Mouse (Mus musculus) midbrain, embryonic 11.5 days (tissue): ENCODE measurements around the gene Akap5. TPM values are rescaled to one million over a fixed set of nuclear protein-coding genes. Genes with fewer than 3 reads are reported as not detected.

Experiments
- ATAC-seq: fragments of 200-750 bp; cut with Nextera tagmentation; 2 replicates; pipeline ENCODE4 v1.8.0; 2017; ENCODE audit warnings: moderate TSS enrichment, moderate library complexity; ENCODE audit not compliant: low FRiP score
- DNase-seq: peaks from one replicate; pipeline ENCODE4 v3.0.0; 2015; ENCODE audit warnings: low spot score; ENCODE audit errors: missing footprints
- H3K27ac ChIP-seq: fragments of 300-500 bp; sonication (generic); 2 replicates; pipeline ENCODE4 v1.5.1; 2014; ENCODE audit warnings: low read depth, low read length
- H3K27me3 ChIP-seq: fragments of 300-500 bp; sonication (generic); 2 replicates; pipeline ENCODE4 v1.6.1; 2014; ENCODE audit warnings: mild to moderate bottlenecking, low read length, moderate library complexity, mixed read lengths; ENCODE audit not compliant: control insufficient read depth, insufficient read depth
- H3K36me3 ChIP-seq: fragments of 300-500 bp; sonication (generic); 2 replicates; pipeline ENCODE4 v1.6.1; 2014; ENCODE audit warnings: mild to moderate bottlenecking, low read length, moderate library complexity, mixed read lengths; ENCODE audit not compliant: control insufficient read depth, insufficient read depth
- H3K4me1 ChIP-seq: fragments of 300-500 bp; sonication (generic); 2 replicates; pipeline ENCODE4 v1.6.1; 2014; ENCODE audit warnings: low read length; ENCODE audit not compliant: control insufficient read depth, insufficient read depth
- H3K4me2 ChIP-seq: fragments of 300-500 bp; sonication (generic); 2 replicates; pipeline ENCODE4 v1.6.1; 2014; ENCODE audit warnings: mild to moderate bottlenecking, moderate library complexity
- H3K4me3 ChIP-seq: fragments of 300-500 bp; sonication (generic); 2 replicates; pipeline ENCODE4 v1.5.1; 2014; ENCODE audit warnings: low read depth, low read length
- H3K9ac ChIP-seq: fragments of 300-500 bp; sonication (generic); 2 replicates; pipeline ENCODE4 v1.6.1; 2014; ENCODE audit warnings: low read length
- H3K9me3 ChIP-seq: fragments of 300-500 bp; sonication (generic); 2 replicates; pipeline ENCODE4 v1.6.1; 2016; ENCODE audit warnings: low read length; ENCODE audit not compliant: control insufficient read depth
- WGBS: fragments of 180-500 bp; shearing (Covaris S2); extraction: QIAGEN DNeasy Blood & Tissue Kit; methylation state at CpG from one replicate; pipeline ENCODE4 v1.1.7; 2014; 5-methylcytosine and 5-hydroxymethylcytosine counted together
- polyA plus RNA-seq: library from polyadenylated mRNA; unstranded; fragments of >200 nt; fragmentation: Nextera tagmentation; extraction: Ambion mirVana; gene quantifications from 2 replicates; pipeline ENCODE4 v1.2.1, GENCODE M21; 2014

Gene Akap5
- polyA plus RNA-seq, 1 experiment from 2014 or later = 4.1 TPM

DNA sequence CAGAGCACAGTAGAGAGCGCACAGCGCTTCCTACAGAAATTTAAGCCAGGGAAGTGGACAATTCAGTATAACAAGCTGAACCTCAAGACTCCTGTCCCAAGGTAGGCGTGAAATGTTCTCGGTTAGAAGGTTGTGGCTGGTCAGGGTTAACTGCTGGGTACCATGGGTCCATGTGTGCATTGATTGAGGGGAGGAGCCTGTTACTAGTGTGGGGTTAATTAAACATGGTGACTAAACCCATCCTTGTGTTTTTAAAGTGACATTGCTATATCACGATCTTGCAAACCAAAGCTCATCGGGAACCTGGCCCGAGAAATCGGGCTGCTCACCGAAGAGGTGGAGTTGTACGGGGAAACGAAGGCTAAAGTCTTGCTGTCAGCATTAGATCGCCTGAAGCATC is 35.3 kb upstream of the Akap5 start:
- no peak overlapping the region for H3K4me3 ChIP-seq
- H3K36me3 ChIP-seq = peaks cover 8% of the 10 kb centered on the region
- no peak overlapping the region for H3K9ac ChIP-seq
- H3K9me3 ChIP-seq = no peaks in the 10 kb centered on the region
- no peak overlapping the region for H3K27ac ChIP-seq
- 96% methylated on average over 12 of the region's 12 CpGs for WGBS
- no peaks in the 10 kb centered on the region for H3K27me3 ChIP-seq
- ATAC-seq (no peak), DNase-seq (peak; percentile 69)
- H3K4me2 ChIP-seq = no peak overlapping the region
- H3K4me1 ChIP-seq = 0 out of 2 replicates have a peak, but pooled peaks cover 2% of the 10 kb centered on the region

- H3K27ac ChIP-seq = no peak overlapping the region
- H3K9me3 ChIP-seq = no peaks in the 10 kb centered on the region
- H3K9ac ChIP-seq = no peak overlapping the region
- ATAC-seq (no peak), DNase-seq (peak; percentile 53)
- WGBS = 98% methylated on average over 2 of the region's 2 CpGs
- H3K4me1 ChIP-seq = 0 out of 2 replicates have a peak, but pooled peaks cover 2% of the 10 kb centered on the region
- no peaks in the 10 kb centered on the region for H3K27me3 ChIP-seq
- H3K4me2 ChIP-seq = no peak overlapping the region
- no peak overlapping the region for H3K4me3 ChIP-seq
- peaks cover 8% of the 10 kb centered on the region for H3K36me3 ChIP-seq
Measured at GRCm38 (mm10) chr12:76290271-76290670, 34.4 kb upstream of the Akap5 start.

GRCm38 (mm10) chr12:76293192-76293591 is 31.5 kb upstream of the Akap5 start:
- Histone ChIP-seq H3K4me1 (no peaks in the 10 kb centered on the region), H3K36me3 (peaks cover 8% of the 10 kb centered on the region), H3K4me3 (no peak overlapping the region), H3K27ac (no peak overlapping the region), H3K4me2 (no peak overlapping the region), H3K9ac (no peak overlapping the region), H3K27me3 (no peaks in the 10 kb centered on the region), H3K9me3 (no peaks in the 10 kb centered on the region)
- DNase-seq (peak; percentile 87), ATAC-seq (no peak)
- 66% methylated on average over 7 of the region's 7 CpGs for WGBS

DNA sequence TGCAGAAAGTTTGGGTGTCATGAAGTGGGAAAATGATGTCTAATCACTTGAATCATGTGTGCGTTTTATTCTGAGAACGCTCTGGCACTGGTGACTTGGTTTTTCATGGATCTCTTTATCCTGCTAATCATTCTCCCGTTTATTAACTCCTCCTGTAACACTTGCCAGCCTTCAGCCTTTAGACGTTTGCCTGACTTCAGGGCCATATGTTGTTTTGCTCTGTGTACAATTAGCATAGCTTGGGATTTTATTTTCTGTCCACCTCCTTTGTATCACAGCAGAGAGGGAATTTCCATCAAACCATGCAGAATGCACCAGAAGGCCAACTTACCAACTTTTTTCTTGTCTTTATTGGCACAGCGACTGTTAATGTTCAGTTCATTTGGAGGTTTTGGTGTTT is 26.9 kb upstream of the Akap5 start:
- H3K9ac ChIP-seq = no peak overlapping the region
- no peaks in the 10 kb centered on the region for H3K27me3 ChIP-seq
- no peaks in the 10 kb centered on the region for H3K4me1 ChIP-seq
- ATAC-seq = no peak
- no peak for DNase-seq
- 92% methylated on average over 5 of the region's 5 CpGs for WGBS
- H3K4me3 ChIP-seq = no peak overlapping the region
- H3K4me2 ChIP-seq = no peak overlapping the region
- no peaks in the 10 kb centered on the region; the same call in 1 of the 2 replicates for H3K36me3 ChIP-seq
- H3K27ac ChIP-seq = no peak overlapping the region
- H3K9me3 ChIP-seq = no peaks in the 10 kb centered on the region

DNA sequence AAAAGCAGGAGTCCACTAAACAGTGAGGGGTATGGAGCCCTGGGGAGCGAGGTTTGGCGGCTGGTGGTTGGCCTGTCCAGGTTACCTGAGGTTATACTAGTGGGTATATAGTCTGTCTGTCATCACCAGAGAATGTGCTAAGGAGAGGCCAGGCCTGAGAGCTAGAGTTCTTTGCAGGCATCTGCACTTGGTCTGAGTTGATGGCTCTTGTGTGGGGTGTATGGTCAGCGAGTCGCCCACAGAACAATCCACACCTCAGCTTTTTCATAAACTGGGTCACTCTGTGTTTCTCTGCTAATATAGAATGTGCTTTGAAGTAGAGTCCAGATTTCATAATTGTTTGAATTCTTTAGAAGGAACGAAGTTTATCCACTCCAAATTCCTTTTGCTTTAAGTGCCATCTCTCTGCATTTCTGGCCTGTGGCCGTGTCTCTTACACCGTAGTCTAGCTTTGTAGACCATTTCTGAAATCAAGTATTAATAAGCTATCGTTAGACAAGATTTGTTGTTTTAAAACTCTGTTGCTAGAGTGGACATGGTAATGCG is 25.3 kb upstream of the Akap5 start:
- H3K4me3 ChIP-seq = no peak overlapping the region
- ATAC-seq = no peak
- no peaks in the 10 kb centered on the region for H3K4me1 ChIP-seq
- H3K4me2 ChIP-seq = no peak overlapping the region
- H3K9me3 ChIP-seq = no peaks in the 10 kb centered on the region
- no peaks in the 10 kb centered on the region; the same call in 1 of the 2 replicates for H3K36me3 ChIP-seq
- H3K9ac ChIP-seq = no peak overlapping the region
- no peak overlapping the region for H3K27ac ChIP-seq
- WGBS = 93% methylated on average over 9 of the region's 9 CpGs
- H3K27me3 ChIP-seq = no peaks in the 10 kb centered on the region
- peak; percentile 49 for DNase-seq

GRCm38 (mm10) chr12:76300367-76300766 is 24.3 kb upstream of the Akap5 start:
- Histone ChIP-seq H3K27me3 (no peaks in the 10 kb centered on the region), H3K9me3 (no peaks in the 10 kb centered on the region), H3K4me2 (no peak overlapping the region), H3K4me3 (no peak overlapping the region), H3K36me3 (no peaks in the 10 kb centered on the region; the same call in 1 of the 2 replicates), H3K27ac (no peak overlapping the region), H3K4me1 (no peaks in the 10 kb centered on the region), H3K9ac (no peak overlapping the region)
- DNase-seq (peak; percentile 49), ATAC-seq (no peak)
- 96% methylated on average over 10 of the region's 10 CpGs for WGBS

DNA sequence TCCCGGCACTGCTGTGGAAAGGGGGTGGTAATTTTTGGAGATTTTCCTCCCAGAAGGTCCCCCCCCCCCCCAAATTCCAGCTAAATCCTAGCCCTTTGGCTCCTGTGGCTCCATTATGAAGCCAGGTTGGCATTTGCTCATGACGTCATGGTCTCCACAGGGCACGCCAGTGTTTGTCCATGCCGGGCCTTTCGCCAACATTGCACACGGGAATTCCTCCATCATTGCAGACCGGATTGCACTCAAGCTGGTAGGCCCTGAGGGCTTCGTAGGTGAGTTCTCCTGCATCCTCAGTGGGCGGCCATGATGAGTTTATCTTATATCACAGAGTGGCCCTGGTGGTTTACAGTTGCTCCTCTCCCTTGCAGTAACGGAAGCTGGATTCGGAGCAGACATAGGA is 21.2 kb upstream of the Akap5 start:
- Histone ChIP-seq H3K4me1 (no peaks in the 10 kb centered on the region), H3K4me3 (no peak overlapping the region), H3K27me3 (no peaks in the 10 kb centered on the region), H3K9ac (no peak overlapping the region), H3K27ac (no peak overlapping the region), H3K36me3 (peaks cover 2% of the 10 kb centered on the region; the same call in 1 of the 2 replicates), H3K4me2 (no peak overlapping the region), H3K9me3 (no peaks in the 10 kb centered on the region)
- 93% methylated on average over 11 of the region's 11 CpGs for WGBS
- ATAC-seq = no peak
- DNase-seq = no peak

- ATAC-seq = no peak
- Histone ChIP-seq H3K27ac (no peak overlapping the region), H3K9ac (no peak overlapping the region), H3K4me1 (no peaks in the 10 kb centered on the region), H3K4me2 (no peak overlapping the region), H3K9me3 (no peaks in the 10 kb centered on the region), H3K4me3 (no peak overlapping the region), H3K36me3 (peaks cover 2% of the 10 kb centered on the region; the same call in 1 of the 2 replicates), H3K27me3 (no peaks in the 10 kb centered on the region)
- WGBS = 84% methylated on average over 4 of the region's 4 CpGs
- no peak for DNase-seq
Measured at GRCm38 (mm10) chr12:76304199-76304598, 20.5 kb upstream of the Akap5 start.

DNA sequence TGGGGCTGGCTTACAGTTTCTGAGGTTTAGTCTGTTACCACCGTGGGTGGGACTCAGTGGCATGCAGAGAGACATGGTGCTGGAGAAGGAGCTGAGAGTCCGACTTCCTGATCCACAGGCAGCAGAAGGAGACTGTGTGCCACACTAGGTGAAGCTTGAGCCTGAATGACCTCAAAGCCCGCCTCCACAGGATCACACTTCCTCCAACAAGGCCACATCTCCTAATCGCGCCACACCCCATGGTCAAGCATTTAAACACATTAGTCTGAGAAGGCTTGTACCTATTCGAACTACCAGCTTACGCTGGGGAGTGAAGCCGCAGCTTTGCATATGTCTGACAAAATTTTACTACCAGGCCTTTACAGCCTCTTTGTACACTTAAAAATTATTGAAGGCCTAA is 19.6 kb upstream of the Akap5 start:
- H3K27me3 ChIP-seq = no peaks in the 10 kb centered on the region
- no peaks in the 10 kb centered on the region for H3K9me3 ChIP-seq
- 95% methylated on average over 8 of the region's 8 CpGs for WGBS
- DNase-seq (no peak), ATAC-seq (no peak)
- H3K4me1 ChIP-seq = no peaks in the 10 kb centered on the region
- no peak overlapping the region for H3K4me2 ChIP-seq
- H3K9ac ChIP-seq = no peak overlapping the region
- peaks cover 2% of the 10 kb centered on the region; the same call in 1 of the 2 replicates for H3K36me3 ChIP-seq
- H3K27ac ChIP-seq = no peak overlapping the region
- H3K4me3 ChIP-seq = no peak overlapping the region
